Mouse (Mus musculus) lung, embryonic 15.5 days (tissue): ENCODE measurements around the gene Gm8265. TPM values are rescaled to one million over a fixed set of nuclear protein-coding genes. Genes with fewer than 3 reads are reported as not detected.
"Not testable (repeated sequence)": the region's sequence is repeated elsewhere in the genome, so short reads cannot be mapped to it uniquely, and the experiment has no call there.

ENCODE experiments used
- ATAC-seq: fragments of 200-750 bp; cut with Nextera tagmentation; 2 replicates; pipeline ENCODE4 v1.8.0; 2017; ENCODE audit warnings: moderate number of reproducible peaks, borderline replicate concordance; ENCODE audit not compliant: low FRiP score, low TSS enrichment; ENCODE audit errors: extremely low read depth
- H3K27ac ChIP-seq: fragments of 300-500 bp; sonication (generic); 2 replicates; pipeline ENCODE4 v1.5.1; 2015; ENCODE audit warnings: moderate library complexity, mild to moderate bottlenecking, inconsistent platforms
- H3K27me3 ChIP-seq: fragments of 300-500 bp; sonication (generic); 2 replicates; pipeline ENCODE4 v1.6.1; 2015; ENCODE audit warnings: inconsistent platforms
- H3K36me3 ChIP-seq: fragments of 300-500 bp; sonication (generic); 2 replicates; pipeline ENCODE4 v1.6.1; 2015; ENCODE audit warnings: inconsistent platforms
- H3K4me1 ChIP-seq: fragments of 300-500 bp; sonication (generic); 2 replicates; pipeline ENCODE4 v1.6.1; 2015; ENCODE audit warnings: inconsistent platforms
- H3K4me2 ChIP-seq: fragments of 300-500 bp; sonication (generic); 2 replicates; pipeline ENCODE4 v1.6.1; 2015; ENCODE audit warnings: inconsistent platforms, mild to moderate bottlenecking, moderate library complexity
- H3K4me3 ChIP-seq: fragments of 300-500 bp; sonication (generic); 2 replicates; pipeline ENCODE4 v1.5.1; 2015; ENCODE audit warnings: mild to moderate bottlenecking, inconsistent platforms
- H3K9ac ChIP-seq: fragments of 300-500 bp; sonication (generic); 2 replicates; pipeline ENCODE4 v1.6.1; 2015; ENCODE audit warnings: inconsistent platforms
- H3K9me3 ChIP-seq: fragments of 300-500 bp; sonication (generic); 2 replicates; pipeline ENCODE4 v1.6.1; 2016; ENCODE audit warnings: inconsistent platforms
- WGBS: fragments of 180-500 bp; shearing (Covaris S2); methylation state at CpG from one replicate; pipeline ENCODE4 v1.1.7; 2015; 5-methylcytosine and 5-hydroxymethylcytosine counted together
- polyA plus RNA-seq: library from polyadenylated mRNA; unstranded; fragments of >200 nt; fragmentation: Nextera tagmentation; extraction: Ambion mirVana; gene quantifications from 2 replicates; pipeline ENCODE4 v1.2.1, GENCODE M21; 2015

Gm8265 gene
- not detected in 2 replicates for polyA plus RNA-seq

DNA sequence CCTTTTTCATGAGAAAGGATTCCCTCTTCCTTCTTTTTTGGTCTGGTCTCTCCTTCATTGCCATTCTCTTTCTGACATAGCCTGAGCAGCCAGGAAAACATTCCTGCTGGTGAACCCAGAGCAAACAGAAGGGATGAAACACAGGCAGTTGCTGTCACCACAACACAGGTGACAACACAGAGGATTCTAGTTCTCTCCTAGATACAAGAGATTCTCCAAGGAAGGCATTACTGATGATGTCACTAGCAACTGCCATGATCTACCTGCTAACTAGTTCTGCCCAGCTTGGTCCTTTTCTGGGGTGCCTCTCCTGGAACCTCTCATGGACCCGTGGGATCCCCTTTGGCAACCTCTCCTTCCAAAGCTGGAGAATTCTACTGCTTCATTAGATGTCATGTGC is at the start of gene Gm8265:
Gene Gm8265 (minus strand): TSS at position 101 of the 400 bp plus-strand sequence.
- H3K9me3 ChIP-seq, H3K9ac ChIP-seq, H3K4me3 ChIP-seq, H3K27ac ChIP-seq, H3K4me2 ChIP-seq, H3K4me1 ChIP-seq, H3K36me3 ChIP-seq, H3K27me3 ChIP-seq, ATAC-seq: not testable (repeated sequence)
- no CpG with 5 or more reads among the region's 1 CpGs for WGBS

Other genes starting within 250 kb of the Gm8265 start
- 0.71 TPM in 1 of 2 replicates, not detected in the other for gene Gm3500, start 244.0 kb downstream of the Gm8265 start, polyA plus RNA-seq
- 0.39 and 0.50 TPM in 2 replicates for gene Gm3194, start 177.6 kb downstream of the Gm8265 start, polyA plus RNA-seq
- not detected in 2 replicates for gene Gm8246, start 155.2 kb downstream of the Gm8265 start, polyA plus RNA-seq
- not detected in 2 replicates for gene Gm3187, start 148.8 kb downstream of the Gm8265 start, polyA plus RNA-seq
- 1.2 and 1.5 TPM in 2 replicates for gene Gm3488, start 131.4 kb downstream of the Gm8265 start, polyA plus RNA-seq
- gene Gm3532, start 94.5 kb downstream of the Gm8265 start, polyA plus RNA-seq = 0.23 TPM in 1 of 2 replicates, not detected in the other
- not detected in 2 replicates for gene Gm9603, start 54.4 kb upstream of the Gm8265 start, polyA plus RNA-seq
- 0.52 TPM in 1 of 2 replicates, not detected in the other for gene Gm3373, start 108.5 kb upstream of the Gm8265 start, polyA plus RNA-seq
- gene Gm3383, start 175.0 kb upstream of the Gm8265 start, polyA plus RNA-seq = 0.50 and 0.57 TPM in 2 replicates
- gene Gm3424, start 197.3 kb upstream of the Gm8265 start, polyA plus RNA-seq = not detected in 2 replicates
- gene Gm8237, start 247.4 kb upstream of the Gm8265 start, polyA plus RNA-seq = 0.10 and 0.24 TPM in 2 replicates